Mouse (Mus musculus): ENCODE measurements around the gene Scgb2b12.
"Not testable (repeated sequence)": the region's sequence is repeated elsewhere in the genome, so short reads cannot be mapped to it uniquely, and the experiment has no call there.

The Scgb2b12 gene

DNA sequence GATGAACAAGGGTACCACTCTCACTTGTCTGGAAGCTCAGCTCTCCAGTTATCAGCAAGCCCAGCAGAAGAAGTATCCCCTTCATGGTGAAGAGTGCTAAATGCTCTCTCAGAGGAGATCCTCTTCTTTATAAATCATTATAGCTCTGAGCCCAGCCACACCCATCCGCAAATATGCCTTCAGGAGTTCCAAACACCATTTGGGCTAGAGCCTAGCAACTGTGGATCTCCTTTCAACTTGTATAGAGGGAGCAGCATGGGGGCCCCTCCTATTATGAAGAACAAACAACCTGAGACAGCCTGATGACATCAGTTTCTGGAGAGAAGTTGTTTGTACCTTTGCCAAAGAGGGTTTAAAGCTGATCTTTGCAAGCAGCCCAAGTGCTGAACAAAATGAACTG, at the start of gene Scgb2b12:
TSS of gene Scgb2b12 (minus strand) at position 101 of the 400 bp plus-strand sequence.
- not testable (repeated sequence) for DNase-seq (ENCODE audit: low read depth)

DNA sequence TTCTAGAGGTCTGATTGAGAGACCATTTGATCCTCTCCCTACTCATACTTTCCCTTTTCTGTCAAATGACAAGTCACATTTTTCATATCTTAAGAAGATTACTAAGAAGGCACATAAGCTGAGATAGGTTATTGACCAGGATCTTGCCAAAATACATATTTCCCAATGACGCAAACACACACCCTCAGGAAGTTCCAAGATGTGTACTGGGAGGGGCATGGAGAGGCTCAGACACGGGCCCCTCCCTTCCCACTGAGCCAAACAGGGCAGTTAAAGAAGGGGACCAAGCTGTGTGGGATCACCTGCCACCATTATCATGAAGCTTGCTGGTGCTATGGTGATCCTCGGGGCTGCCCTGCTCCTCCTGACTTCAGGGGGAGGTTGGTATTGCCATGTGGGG, 6.8 kb upstream of the Scgb2b12 start, which contains the start of gene Scgb1b12:
TSS of gene Scgb1b12 (plus strand) at position 301 of the 400 bp plus-strand sequence.
- not testable (repeated sequence) for DNase-seq (ENCODE audit: low read depth)

Measured in induced T-regulatory cell, adult 2 months (primary cell).